Mouse (Mus musculus) lung, postnatal 0 days (tissue): ENCODE data around the gene Aggf1. TPM values are rescaled to one million over a fixed set of nuclear protein-coding genes. Genes with fewer than 3 reads are reported as not detected.

Experiments
- ATAC-seq: fragments of 200-750 bp; cut with Nextera tagmentation; 2 replicates; pipeline ENCODE4 v1.8.0; 2017; ENCODE audit warnings: moderate library complexity
- DNase-seq: peaks from one replicate; pipeline ENCODE4 v3.0.0-alpha.2; 2016; ENCODE audit warnings: low spot score
- H3K27ac ChIP-seq: fragments of 300-500 bp; sonication (generic); 2 replicates; pipeline ENCODE4 v1.5.1; 2014; ENCODE audit warnings: antibody characterized with exemption, mild to moderate bottlenecking, low read length, mixed read lengths
- H3K27me3 ChIP-seq: fragments of 300-500 bp; sonication (generic); replicated peaks from 2 replicates; pipeline ENCODE4 v1.6.1; 2014; ENCODE audit warnings: low read length, mixed read lengths; ENCODE audit not compliant: insufficient read depth
- H3K36me3 ChIP-seq: fragments of 300-500 bp; sonication (generic); 2 replicates; pipeline ENCODE4 v1.6.1; 2014; ENCODE audit warnings: low read length, mixed read lengths; ENCODE audit not compliant: insufficient read depth
- H3K4me1 ChIP-seq: fragments of 300-500 bp; sonication (generic); 2 replicates; pipeline ENCODE4 v1.6.1; 2014; ENCODE audit warnings: antibody characterized with exemption, low read depth, low read length, mixed read lengths; ENCODE audit not compliant: insufficient read depth
- H3K4me2 ChIP-seq: fragments of 300-500 bp; sonication (generic); replicated peaks from 2 replicates; pipeline ENCODE4 v1.6.1; 2014; ENCODE audit warnings: low read depth, mild to moderate bottlenecking, low read length, moderate library complexity, mixed read lengths
- H3K4me3 ChIP-seq: fragments of 300-500 bp; sonication (generic); 2 replicates; pipeline ENCODE4 v1.5.1; 2014; ENCODE audit warnings: low read depth, low read length
- H3K9ac ChIP-seq: fragments of 300-500 bp; sonication (generic); replicated peaks from 2 replicates; pipeline ENCODE4 v1.6.1; 2014; ENCODE audit warnings: low read depth, mild to moderate bottlenecking
- H3K9me3 ChIP-seq: fragments of 300-500 bp; sonication (generic); 2 replicates; pipeline ENCODE4 v1.6.1; 2016; ENCODE audit warnings: low read length, mixed read lengths
- CTCF ChIP-seq: IDR thresholded peaks from 2 replicates; pipeline ENCODE4 v1.5.1; 2016; ENCODE audit warnings: antibody characterized with exemption, mild to moderate bottlenecking
- EP300 ChIP-seq: IDR thresholded peaks from 2 replicates; pipeline ENCODE4 v1.6.1; 2016; ENCODE audit warnings: antibody characterized with exemption, mild to moderate bottlenecking, control low read depth
- WGBS: fragments of 180-500 bp; shearing (Covaris S2); extraction: QIAGEN DNeasy Blood & Tissue Kit; methylation state at CpG from one replicate; pipeline ENCODE4 v1.1.7; 2014; 5-methylcytosine and 5-hydroxymethylcytosine counted together
- polyA plus RNA-seq: library from polyadenylated mRNA; unstranded; fragments of >200 nt; fragmentation: Nextera tagmentation; extraction: Ambion mirVana; gene quantifications from 2 replicates; pipeline ENCODE4 v1.2.1, GENCODE M21; 2015

The Aggf1 gene
- 24.2 and 25.8 TPM in 2 replicates for polyA plus RNA-seq

DNA sequence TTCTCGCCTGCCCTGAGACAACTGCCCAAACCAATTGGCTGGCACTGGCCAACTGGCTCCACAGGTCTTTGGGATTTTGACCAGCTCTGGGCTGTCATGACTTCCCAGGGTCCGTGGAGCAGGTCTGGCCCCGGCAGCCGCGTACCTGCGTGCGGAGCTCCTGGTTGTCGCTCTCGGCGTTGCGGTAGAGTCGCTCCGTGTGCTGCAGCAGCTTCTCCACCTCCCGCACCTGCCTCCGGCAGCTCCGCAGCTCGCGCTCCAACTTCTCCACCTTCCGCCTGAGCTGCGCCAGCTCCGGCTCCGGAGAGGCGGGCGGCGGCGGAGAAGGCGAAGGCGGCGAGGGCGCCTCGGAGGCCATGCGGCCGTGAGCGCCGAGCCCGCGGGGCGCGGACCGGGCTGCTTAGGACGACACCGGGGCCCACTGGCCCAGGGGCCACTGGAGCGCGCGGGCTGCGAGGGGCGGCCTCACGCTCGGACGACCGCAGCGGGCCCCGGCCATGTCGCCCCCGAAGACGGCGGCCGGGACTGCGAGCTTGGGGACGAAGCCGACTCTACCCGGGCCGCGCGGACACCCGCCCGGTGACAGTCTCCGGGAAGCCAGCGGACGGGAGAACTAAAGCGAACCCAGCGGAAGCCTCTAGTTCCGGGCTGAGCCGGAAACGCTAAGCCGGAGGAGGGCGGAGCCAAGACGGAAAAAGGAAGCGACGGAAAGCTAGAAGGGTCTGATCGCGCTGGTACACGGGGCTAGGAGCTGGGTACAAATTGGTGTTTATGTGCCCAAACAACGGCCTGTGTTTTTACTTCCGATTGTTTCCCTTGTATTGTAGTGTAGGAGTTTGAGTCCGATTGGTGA, at the start of gene Aggf1:
TSS of gene Aggf1 (minus strand) at position 652 of the 853 bp plus-strand sequence.
- H3K9me3 ChIP-seq = no peaks in the 10 kb centered on the region
- H3K27ac ChIP-seq = peak within 1 kb of the TSS; percentile 95
- peak within 1 kb of the TSS; percentile 91 for H3K4me3 ChIP-seq
- H3K4me1 ChIP-seq = peaks cover 5% of the 10 kb centered on the region; the same call in 1 of the 2 replicates
- ATAC-seq (peak; percentile 96), DNase-seq (peak; percentile 97)
- TF ChIP-seq EP300 = no peak; the same call in 1 of the 2 replicates
- no peak for TF ChIP-seq CTCF
- no peaks in the 10 kb centered on the region for H3K27me3 ChIP-seq
- H3K4me2 ChIP-seq = peak within 1 kb of the TSS; percentile 87
- H3K9ac ChIP-seq = peak within 1 kb of the TSS; percentile 95
- under 1% methylated on average over 84 of the region's 86 CpGs for WGBS
- peaks cover 12% of the 10 kb centered on the region; the same call in 1 of the 2 replicates for H3K36me3 ChIP-seq

DNA sequence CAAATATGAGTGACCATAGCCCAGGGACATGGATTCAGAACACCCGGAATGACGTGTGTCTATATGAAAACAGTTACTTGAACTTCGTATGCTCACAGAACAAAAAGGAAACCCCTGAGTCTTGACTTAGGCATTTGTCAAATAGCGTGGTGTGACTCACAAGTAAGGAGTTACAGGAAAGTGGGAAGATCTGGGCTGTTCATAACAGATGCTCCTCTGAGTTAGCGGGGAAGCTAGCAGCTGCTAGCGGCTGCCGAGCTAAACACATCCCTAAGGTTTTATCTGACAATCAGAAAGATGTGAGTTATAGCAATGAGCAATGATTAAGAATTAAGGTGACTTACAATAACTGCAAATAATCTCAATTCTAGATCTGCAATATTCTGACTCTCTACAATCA, 49.8 kb upstream of the Aggf1 start:
- Histone ChIP-seq H3K9ac (no peak overlapping the region), H3K36me3 (no peaks in the 10 kb centered on the region), H3K4me2 (no peak overlapping the region), H3K27me3 (no peaks in the 10 kb centered on the region), H3K4me1 (no peaks in the 10 kb centered on the region), H3K4me3 (no peak overlapping the region), H3K27ac (no peak overlapping the region), H3K9me3 (no peaks in the 10 kb centered on the region)
- WGBS = 62% methylated on average over 7 of the region's 7 CpGs
- no peak for TF ChIP-seq EP300
- no peak for TF ChIP-seq CTCF
- DNase-seq (peak; percentile 27), ATAC-seq (peak; percentile 25; the same call in 1 of the 2 replicates)

DNA sequence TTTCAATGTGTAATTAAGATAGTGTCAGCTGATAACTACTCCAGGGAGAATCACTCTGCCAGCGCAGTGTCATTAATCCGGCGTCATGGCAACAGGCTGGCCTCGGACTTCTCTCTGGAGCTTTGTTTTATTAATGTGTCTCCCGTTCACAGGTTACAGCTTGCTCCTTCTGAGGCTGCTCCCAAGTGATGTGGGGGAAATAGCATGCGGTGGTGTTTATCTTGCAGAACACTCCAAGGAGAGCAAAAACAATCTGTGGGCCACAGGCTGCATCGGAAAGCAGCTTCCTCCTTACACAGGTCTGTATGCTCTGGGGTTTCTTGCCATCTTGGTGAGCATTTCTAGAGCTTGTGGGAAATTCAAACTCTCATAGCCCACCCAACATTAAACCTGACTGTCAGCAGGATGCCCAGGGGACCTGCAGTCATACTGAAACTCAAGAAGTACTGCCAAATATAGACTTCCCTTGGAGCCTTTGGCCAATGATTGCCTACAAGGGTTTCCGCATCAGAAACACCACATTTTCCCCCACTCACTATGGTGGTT, 44.1 kb upstream of the Aggf1 start:
- WGBS = 16% methylated on average over 8 of the region's 8 CpGs
- no peak overlapping the region for H3K9ac ChIP-seq
- H3K27me3 ChIP-seq = no peaks in the 10 kb centered on the region
- DNase-seq (no peak), ATAC-seq (no peak)
- TF ChIP-seq EP300 (no peak), CTCF (no peak)
- H3K27ac ChIP-seq = no peak overlapping the region
- no peak overlapping the region for H3K4me3 ChIP-seq
- no peaks in the 10 kb centered on the region for H3K36me3 ChIP-seq
- H3K9me3 ChIP-seq = no peaks in the 10 kb centered on the region
- H3K4me1 ChIP-seq = no peaks in the 10 kb centered on the region
- no peak overlapping the region for H3K4me2 ChIP-seq

DNA sequence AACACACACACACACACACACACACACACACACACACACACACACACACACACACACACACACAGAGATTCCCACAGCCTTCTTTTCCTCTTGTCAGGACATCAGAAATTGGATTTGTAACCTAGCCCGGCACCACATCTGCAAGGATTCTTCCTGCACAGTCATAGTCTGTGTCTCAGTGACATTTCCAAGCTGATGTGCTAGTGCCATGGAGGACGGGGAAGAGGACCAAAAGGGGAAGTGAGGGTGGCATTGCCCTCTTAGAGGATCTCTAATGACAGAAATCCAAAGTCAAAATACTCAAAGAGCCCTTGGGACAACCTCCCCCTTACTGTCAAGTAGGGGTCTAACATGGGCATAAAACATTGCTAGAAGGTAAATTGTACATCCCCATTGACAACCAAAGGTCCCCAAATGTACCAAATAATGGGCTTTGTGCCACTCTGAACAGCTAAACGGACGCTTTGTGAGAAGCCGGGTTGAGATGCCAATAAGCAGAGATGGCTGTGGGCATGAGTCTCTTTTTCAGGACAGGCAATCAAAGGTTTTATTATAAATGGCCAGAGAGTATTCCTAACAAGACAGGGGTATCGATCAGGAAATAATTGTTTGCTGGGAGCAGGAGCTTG, 43.5 kb upstream of the Aggf1 start:
- H3K4me3 ChIP-seq = no peak overlapping the region
- TF ChIP-seq EP300 (no peak), CTCF (no peak)
- H3K9ac ChIP-seq = no peak overlapping the region
- no peaks in the 10 kb centered on the region for H3K27me3 ChIP-seq
- no peak overlapping the region for H3K4me2 ChIP-seq
- no peaks in the 10 kb centered on the region for H3K4me1 ChIP-seq
- H3K36me3 ChIP-seq = no peaks in the 10 kb centered on the region
- WGBS = 43% methylated on average over 6 of the region's 6 CpGs
- H3K27ac ChIP-seq = no peak overlapping the region
- ATAC-seq (no peak), DNase-seq (no peak)
- no peaks in the 10 kb centered on the region for H3K9me3 ChIP-seq

DNA sequence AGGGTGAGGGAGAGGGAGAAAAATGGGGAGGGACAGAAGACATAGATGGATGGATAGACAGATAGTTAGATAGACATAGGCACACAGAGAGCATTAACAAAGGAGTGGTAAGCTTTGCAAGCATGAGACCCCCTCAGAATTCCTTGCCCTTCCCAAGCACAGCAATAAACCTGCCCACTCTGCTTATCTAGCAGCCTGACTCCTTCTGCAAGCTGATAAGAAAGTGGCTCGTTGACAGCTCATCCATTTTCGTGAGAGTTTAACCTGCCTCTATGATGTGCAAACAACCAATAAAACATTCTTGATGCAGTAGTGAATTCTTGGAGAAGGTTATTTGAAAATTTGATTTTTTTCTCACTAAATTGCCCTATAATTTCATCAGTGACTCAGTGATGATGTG, 37.1 kb upstream of the Aggf1 start:
- Histone ChIP-seq H3K27ac (no peak overlapping the region), H3K36me3 (no peaks in the 10 kb centered on the region), H3K4me2 (no peak overlapping the region), H3K9ac (no peak overlapping the region), H3K4me1 (no peaks in the 10 kb centered on the region), H3K27me3 (no peaks in the 10 kb centered on the region), H3K9me3 (no peaks in the 10 kb centered on the region), H3K4me3 (no peak overlapping the region)
- TF ChIP-seq CTCF (no peak), EP300 (no peak)
- ATAC-seq (no peak), DNase-seq (no peak)
- 10% methylated on average over 2 of the region's 2 CpGs for WGBS

DNA sequence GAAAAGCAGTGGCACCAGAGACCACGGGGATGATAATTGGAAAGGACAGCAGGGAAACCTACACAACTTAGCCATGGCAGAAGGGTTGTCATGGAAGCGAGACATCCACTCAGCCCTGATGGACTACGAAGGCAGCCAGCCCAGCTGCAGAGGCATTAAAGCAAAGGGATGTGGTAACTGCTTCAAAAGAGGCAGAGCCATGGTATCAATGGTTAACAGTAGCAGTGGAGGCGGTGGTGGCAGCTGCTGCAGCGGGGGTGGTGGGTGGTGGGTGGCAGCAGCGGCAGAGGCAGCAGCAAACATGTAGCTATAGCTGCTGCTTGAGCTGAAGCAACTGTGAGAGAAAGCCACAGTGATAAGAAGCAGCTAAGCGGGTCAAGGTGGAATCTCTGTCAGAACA, 18.1 kb upstream of the Aggf1 start:
- no peak overlapping the region for H3K27ac ChIP-seq
- DNase-seq (no peak), ATAC-seq (no peak)
- no peaks in the 10 kb centered on the region for H3K4me1 ChIP-seq
- no peak overlapping the region for H3K9ac ChIP-seq
- WGBS = 78% methylated on average over 7 of the region's 7 CpGs
- no peak for TF ChIP-seq EP300
- no peak for TF ChIP-seq CTCF
- no peak overlapping the region for H3K4me3 ChIP-seq
- H3K36me3 ChIP-seq = no peaks in the 10 kb centered on the region
- no peaks in the 10 kb centered on the region for H3K27me3 ChIP-seq
- no peak overlapping the region for H3K4me2 ChIP-seq
- H3K9me3 ChIP-seq = no peaks in the 10 kb centered on the region
